Mouse (Mus musculus): ENCODE measurements around the gene Supt6.

DNA sequence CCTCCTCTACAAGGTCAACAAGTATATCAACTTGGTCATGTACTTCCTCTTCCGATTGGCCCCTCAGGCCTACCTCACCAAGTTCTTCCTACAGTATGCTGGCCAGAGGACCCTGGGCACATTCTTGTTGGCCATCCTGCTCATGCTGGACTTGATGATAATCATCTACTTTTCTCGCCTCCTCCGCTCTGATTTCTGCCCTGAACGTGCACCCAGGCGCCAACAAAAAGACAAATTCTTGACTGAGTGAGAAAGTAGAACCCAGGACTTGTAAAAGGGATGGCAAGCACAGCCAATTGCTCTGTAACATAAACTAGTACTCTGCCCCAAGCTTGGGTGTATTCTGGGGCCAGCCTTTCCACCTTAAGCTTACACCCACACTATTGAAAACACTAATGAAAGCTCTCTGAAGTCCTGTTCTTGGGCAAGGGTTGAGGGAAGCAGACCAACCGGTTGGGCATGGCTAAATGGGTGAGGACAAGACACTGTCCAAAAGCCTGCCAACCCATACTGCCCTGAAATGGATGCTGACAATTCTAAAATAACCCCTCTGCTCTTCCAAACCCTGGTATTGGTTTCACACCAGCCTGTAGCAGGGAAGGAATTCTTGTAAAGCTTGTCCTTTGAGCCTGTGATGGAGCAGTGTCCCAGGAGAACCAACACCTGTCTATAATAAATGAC, 65.6 kb downstream of the Supt6 start:
- TF ChIP-seq JUND (conservative IDR thresholded peaks at IDR 0.05; ENCODE audit: low read depth, low read length) = no peak
- no peak for TF ChIP-seq CTCF (conservative IDR thresholded peaks at IDR 0.05 in 1 of 2, IDR thresholded peaks at IDR 0.05 in 1 of 2; ENCODE audit: low read depth in 2 of 2, low read length in 2 of 2)
- TF ChIP-seq BHLHE40 (IDR thresholded peaks at IDR 0.05; ENCODE audit: low read depth, low read length) = no peak
- no peak for TF ChIP-seq ZNF384 (IDR thresholded peaks at IDR 0.05; ENCODE audit: low read depth, low read length)

Measured in CH12.LX (cell line).